Mouse (Mus musculus): Measurements from ENCODE around the gene Defb43. TPM values are rescaled to one million over a fixed set of nuclear protein-coding genes. Genes with fewer than 3 reads are reported as not detected.

Gene Defb43
- polyA plus RNA-seq, 1 experiment, result not detected

GRCm38 (mm10) chr14:63054729-63055128 lies 43.2 kb downstream of the Defb43 start:
- H3K4me1 ChIP-seq (ENCODE audit: control insufficient read depth, insufficient read depth, low read length), result peaks cover 2% of the 10 kb centered on the region
- H3K4me3 ChIP-seq (ENCODE audit: low read depth, low read length), result no peak overlapping the region
- H3K9me3 ChIP-seq (replicated peaks; ENCODE audit: control insufficient read depth, insufficient read depth, low read length, poor library complexity, severe bottlenecking), result peaks cover 4% of the 10 kb centered on the region
- H3K27ac ChIP-seq (ENCODE audit: insufficient read depth, low read length), result no peak overlapping the region
- H3K36me3 ChIP-seq (ENCODE audit: control insufficient read depth, insufficient read depth, low read length, poor library complexity, severe bottlenecking), result no peaks in the 10 kb centered on the region
- H3K27me3 ChIP-seq (ENCODE audit: control insufficient read depth, insufficient read depth, low read length, poor library complexity, severe bottlenecking), result no peaks in the 10 kb centered on the region
- TF ChIP-seq CTCF (IDR thresholded peaks at IDR 0.05; ENCODE audit: low read depth, low read length), result no peak
- TF ChIP-seq POLR2A (IDR thresholded peaks at IDR 0.05; ENCODE audit: insufficient read depth, low read length), result no peak
- TF ChIP-seq EP300 (IDR thresholded peaks at IDR 0.05; ENCODE audit: insufficient read depth, low read depth, low read length), result no peak
- no peak overlapping the region for H3K9ac ChIP-seq (ENCODE audit: low read depth, poor library complexity, severe bottlenecking)

GRCm38 (mm10) chr14:63060361-63060760 lies 48.8 kb downstream of the Defb43 start:
- Histone ChIP-seq H3K27ac (ENCODE audit: insufficient read depth, low read length) (no peak overlapping the region), H3K4me1 (ENCODE audit: control insufficient read depth, insufficient read depth, low read length) (no peaks in the 10 kb centered on the region), H3K4me3 (ENCODE audit: low read depth, low read length) (no peak overlapping the region), H3K9ac (ENCODE audit: low read depth, poor library complexity, severe bottlenecking) (no peak overlapping the region), H3K9me3 (replicated peaks; ENCODE audit: control insufficient read depth, insufficient read depth, low read length, poor library complexity, severe bottlenecking) (peaks cover 4% of the 10 kb centered on the region), H3K27me3 (ENCODE audit: control insufficient read depth, insufficient read depth, low read length, poor library complexity, severe bottlenecking) (no peaks in the 10 kb centered on the region), H3K36me3 (ENCODE audit: control insufficient read depth, insufficient read depth, low read length, poor library complexity, severe bottlenecking) (no peaks in the 10 kb centered on the region)
- TF ChIP-seq CTCF (IDR thresholded peaks at IDR 0.05; ENCODE audit: low read depth, low read length), result no peak
- TF ChIP-seq EP300 (IDR thresholded peaks at IDR 0.05; ENCODE audit: insufficient read depth, low read depth, low read length), result no peak
- no peak for TF ChIP-seq POLR2A (IDR thresholded peaks at IDR 0.05; ENCODE audit: insufficient read depth, low read length)

- H3K4me1 ChIP-seq (ENCODE audit: control insufficient read depth, insufficient read depth, low read length), result no peaks in the 10 kb centered on the region
- H3K9me3 ChIP-seq (replicated peaks; ENCODE audit: control insufficient read depth, insufficient read depth, low read length, poor library complexity, severe bottlenecking), result peaks cover 4% of the 10 kb centered on the region
- no peaks in the 10 kb centered on the region for H3K36me3 ChIP-seq (ENCODE audit: control insufficient read depth, insufficient read depth, low read length, poor library complexity, severe bottlenecking)
- no peak overlapping the region for H3K27ac ChIP-seq (ENCODE audit: insufficient read depth, low read length)
- TF ChIP-seq POLR2A (IDR thresholded peaks at IDR 0.05; ENCODE audit: insufficient read depth, low read length) (no peak), EP300 (IDR thresholded peaks at IDR 0.05; ENCODE audit: insufficient read depth, low read depth, low read length) (no peak), CTCF (IDR thresholded peaks at IDR 0.05; ENCODE audit: low read depth, low read length) (no peak)
- H3K27me3 ChIP-seq (ENCODE audit: control insufficient read depth, insufficient read depth, low read length, poor library complexity, severe bottlenecking), result no peaks in the 10 kb centered on the region
- no peak overlapping the region for H3K9ac ChIP-seq (ENCODE audit: low read depth, poor library complexity, severe bottlenecking)
- no peak overlapping the region for H3K4me3 ChIP-seq (ENCODE audit: low read depth, low read length)
Observed at GRCm38 (mm10) chr14:63062184-63062583, 50.6 kb downstream of the Defb43 start.

GRCm38 (mm10) chr14:63065391-63065790 lies 53.8 kb downstream of the Defb43 start:
- Histone ChIP-seq H3K27me3 (ENCODE audit: control insufficient read depth, insufficient read depth, low read length, poor library complexity, severe bottlenecking) (no peaks in the 10 kb centered on the region), H3K9ac (ENCODE audit: low read depth, poor library complexity, severe bottlenecking) (no peak overlapping the region), H3K4me3 (ENCODE audit: low read depth, low read length) (no peak overlapping the region), H3K36me3 (ENCODE audit: control insufficient read depth, insufficient read depth, low read length, poor library complexity, severe bottlenecking) (no peaks in the 10 kb centered on the region), H3K4me1 (ENCODE audit: control insufficient read depth, insufficient read depth, low read length) (no peaks in the 10 kb centered on the region), H3K9me3 (replicated peaks; ENCODE audit: control insufficient read depth, insufficient read depth, low read length, poor library complexity, severe bottlenecking) (no peaks in the 10 kb centered on the region), H3K27ac (ENCODE audit: insufficient read depth, low read length) (no peak overlapping the region)
- TF ChIP-seq CTCF (IDR thresholded peaks at IDR 0.05; ENCODE audit: low read depth, low read length) (no peak), POLR2A (IDR thresholded peaks at IDR 0.05; ENCODE audit: insufficient read depth, low read length) (no peak), EP300 (IDR thresholded peaks at IDR 0.05; ENCODE audit: insufficient read depth, low read depth, low read length) (no peak)

GRCm38 (mm10) chr14:63066630-63067310 lies 55.2 kb downstream of the Defb43 start:
- Histone ChIP-seq H3K4me3 (ENCODE audit: low read depth, low read length) (no peak overlapping the region), H3K36me3 (ENCODE audit: control insufficient read depth, insufficient read depth, low read length, poor library complexity, severe bottlenecking) (no peaks in the 10 kb centered on the region), H3K27ac (ENCODE audit: insufficient read depth, low read length) (no peak overlapping the region), H3K4me1 (ENCODE audit: control insufficient read depth, insufficient read depth, low read length) (no peaks in the 10 kb centered on the region), H3K9me3 (replicated peaks; ENCODE audit: control insufficient read depth, insufficient read depth, low read length, poor library complexity, severe bottlenecking) (no peaks in the 10 kb centered on the region), H3K9ac (ENCODE audit: low read depth, poor library complexity, severe bottlenecking) (no peak overlapping the region), H3K27me3 (ENCODE audit: control insufficient read depth, insufficient read depth, low read length, poor library complexity, severe bottlenecking) (no peaks in the 10 kb centered on the region)
- no peak for TF ChIP-seq POLR2A (IDR thresholded peaks at IDR 0.05; ENCODE audit: insufficient read depth, low read length)
- TF ChIP-seq EP300 (IDR thresholded peaks at IDR 0.05; ENCODE audit: insufficient read depth, low read depth, low read length), result no peak
- TF ChIP-seq CTCF (IDR thresholded peaks at IDR 0.05; ENCODE audit: low read depth, low read length), result no peak

Other genes with a start within 250 kb of the Defb43 start
- 10.8 and 11.2 TPM in 2 replicates for gene Wdfy2, start 174.1 kb upstream of the Defb43 start, polyA plus RNA-seq (2011; ENCODE audit: insufficient read depth, insufficient read length, low read depth, missing spikeins)
- gene Defb48, start 27.3 kb upstream of the Defb43 start, polyA plus RNA-seq (2011; ENCODE audit: insufficient read depth, insufficient read length, low read depth, missing spikeins), result not detected in 2 replicates
- not detected in 2 replicates for gene Defb47, start 13.7 kb upstream of the Defb43 start, polyA plus RNA-seq (2011; ENCODE audit: insufficient read depth, insufficient read length, low read depth, missing spikeins)
- not detected in 2 replicates for gene Defb42, start 35.2 kb downstream of the Defb43 start, polyA plus RNA-seq (2011; ENCODE audit: insufficient read depth, insufficient read length, low read depth, missing spikeins)
- gene Defb30, start 38.2 kb downstream of the Defb43 start, polyA plus RNA-seq (2011; ENCODE audit: insufficient read depth, insufficient read length, low read depth, missing spikeins), result not detected in 2 replicates

All from ES-Bruce4 (cell line).